Mouse (Mus musculus): ENCODE results near the gene Sephs2. TPM values are rescaled to one million over a fixed set of nuclear protein-coding genes. Genes with fewer than 3 reads are reported as not detected.

Gene Sephs2
- total and polyA plus RNA-seq, 3 experiments, result 14.8 to 32.9 (median 27.2) TPM

GRCm38 (mm10) chr7:127234777-127235176, 39.1 kb downstream of the Sephs2 start:
- H3K36me3 ChIP-seq (ENCODE audit: control insufficient read depth, insufficient read depth, low read length), result peaks cover 4% of the 10 kb centered on the region

GRCm38 (mm10) chr7:127233765-127234164, 40.1 kb downstream of the Sephs2 start:
- intact Hi-C loops (cut with DNase I), result loop anchor here (5.0 kb wide), 1 partner anchor 116 kb away; no protein-coding TSS in a partner anchor
- DNase-seq, result no peak
- 6% methylated on average over 9 of the region's 9 CpGs for WGBS
- no peak for TF ChIP-seq CTCF (IDR thresholded peaks at IDR 0.05)
- TF ChIP-seq POLR2A (IDR thresholded peaks at IDR 0.05; ENCODE audit: insufficient read depth, low read depth, low read length), result no peak
- no peak for TF ChIP-seq EP300 (IDR thresholded peaks at IDR 0.05; ENCODE audit: insufficient read depth, low read depth, low read length)
- peaks cover 5% of the 10 kb centered on the region for H3K4me1 ChIP-seq (ENCODE audit: control insufficient read depth, insufficient read depth, low read length)
- H3K9ac ChIP-seq (ENCODE audit: low read depth, low read length), result peak overlapping the region; percentile 98; the same call in 1 of the 2 replicates
- peaks cover 4% of the 10 kb centered on the region for H3K36me3 ChIP-seq (ENCODE audit: control insufficient read depth, insufficient read depth, low read length)
- H3K4me3 ChIP-seq, result peak overlapping the region; percentile 77
- peaks cover 3% of the 10 kb centered on the region for H3K79me2 ChIP-seq (replicated peaks; ENCODE audit: control insufficient read depth, insufficient read depth, low read length)
- H3K27ac ChIP-seq, result peak overlapping the region; percentile 90
- H3K27me3 ChIP-seq (ENCODE audit: control insufficient read depth, insufficient read depth, low read length), result no peaks in the 10 kb centered on the region

More at GRCm38 (mm10) chr7:127234777-127235176, 39.1 kb downstream of the Sephs2 start:
- no peaks in the 10 kb centered on the region for H3K27me3 ChIP-seq (ENCODE audit: control insufficient read depth, insufficient read depth, low read length)
- H3K9ac ChIP-seq (ENCODE audit: low read depth, low read length), result no peak overlapping the region
- H3K79me2 ChIP-seq (replicated peaks; ENCODE audit: control insufficient read depth, insufficient read depth, low read length), result peaks cover 3% of the 10 kb centered on the region
- H3K4me1 ChIP-seq (ENCODE audit: control insufficient read depth, insufficient read depth, low read length), result peaks cover 5% of the 10 kb centered on the region
- H3K4me3 ChIP-seq, result no peak overlapping the region
- WGBS, result 100% methylated on average over 2 of the region's 2 CpGs
- TF ChIP-seq POLR2A (IDR thresholded peaks at IDR 0.05; ENCODE audit: insufficient read depth, low read depth, low read length) (no peak), EP300 (IDR thresholded peaks at IDR 0.05; ENCODE audit: insufficient read depth, low read depth, low read length) (no peak), CTCF (IDR thresholded peaks at IDR 0.05) (no peak)
- no peak for DNase-seq
- H3K27ac ChIP-seq, result no peak overlapping the region
- intact Hi-C loops (cut with DNase I), result loop anchor here (5.0 kb wide), 1 partner anchor 117 kb away; no protein-coding TSS in a partner anchor

- no peak for TF ChIP-seq EP300 (IDR thresholded peaks at IDR 0.05; ENCODE audit: insufficient read depth, low read depth, low read length)
- TF ChIP-seq CTCF (IDR thresholded peaks at IDR 0.05), result no peak
- no peak for TF ChIP-seq POLR2A (IDR thresholded peaks at IDR 0.05; ENCODE audit: insufficient read depth, low read depth, low read length)
- WGBS, result under 1% methylated on average over 27 of the region's 27 CpGs
These were observed 40.5 kb downstream of the Sephs2 start for GRCm38 (mm10) chr7:127233368-127233749.

GRCm38 (mm10) chr7:127232622-127233367, 41.1 kb downstream of the Sephs2 start, which contains the start of the genes Zfp553 and Sept1:
Gene Zfp553 (plus strand): TSS chr7:127233061.
Gene Sept1 (minus strand): TSS chr7:127233130.
- intact Hi-C loops (cut with DNase I), result loop anchor here (1.0 to 5.0 kb wide), 2 partner anchors 23 to 115 kb away; no protein-coding TSS in a partner anchor
- Histone ChIP-seq H3K27ac (peak within 1 kb of the TSS; percentile 90), H3K27me3 (ENCODE audit: control insufficient read depth, insufficient read depth, low read length) (no peaks in the 10 kb centered on the region), H3K4me3 (peak within 1 kb of the TSS; percentile 77), H3K36me3 (ENCODE audit: control insufficient read depth, insufficient read depth, low read length) (peaks cover 4% of the 10 kb centered on the region), H3K4me1 (ENCODE audit: control insufficient read depth, insufficient read depth, low read length) (peaks cover 5% of the 10 kb centered on the region), H3K9ac (ENCODE audit: low read depth, low read length) (peak within 1 kb of the TSS; percentile 98), H3K79me2 (replicated peaks; ENCODE audit: control insufficient read depth, insufficient read depth, low read length) (peaks cover 3% of the 10 kb centered on the region)
- TF ChIP-seq POLR2A (IDR thresholded peaks at IDR 0.05; ENCODE audit: insufficient read depth, low read depth, low read length) (peak; percentile 13; the same call in 1 of the 2 replicates), EP300 (IDR thresholded peaks at IDR 0.05; ENCODE audit: insufficient read depth, low read depth, low read length) (no peak), CTCF (IDR thresholded peaks at IDR 0.05) (peak; percentile 20)
- peak; percentile 90 to 92 for DNase-seq
- under 1% methylated on average over 64 of the region's 64 CpGs for WGBS

More at GRCm38 (mm10) chr7:127233368-127233749, 40.5 kb downstream of the Sephs2 start:
- Histone ChIP-seq H3K27ac (peak overlapping the region; percentile 90), H3K27me3 (ENCODE audit: control insufficient read depth, insufficient read depth, low read length) (no peaks in the 10 kb centered on the region), H3K4me1 (ENCODE audit: control insufficient read depth, insufficient read depth, low read length) (peaks cover 5% of the 10 kb centered on the region), H3K79me2 (replicated peaks; ENCODE audit: control insufficient read depth, insufficient read depth, low read length) (peaks cover 3% of the 10 kb centered on the region), H3K4me3 (peak overlapping the region; percentile 77), H3K9ac (ENCODE audit: low read depth, low read length) (peak overlapping the region; percentile 98), H3K36me3 (ENCODE audit: control insufficient read depth, insufficient read depth, low read length) (peaks cover 4% of the 10 kb centered on the region)
- intact Hi-C loops (cut with DNase I), result loop anchor here (5.0 kb wide), 1 partner anchor 116 kb away; no protein-coding TSS in a partner anchor
- DNase-seq, result no peak

- H3K36me3 ChIP-seq (ENCODE audit: control insufficient read depth, insufficient read depth, low read length), result peaks cover 4% of the 10 kb centered on the region
- peak overlapping the region; percentile 77 for H3K4me3 ChIP-seq
- peaks cover 3% of the 10 kb centered on the region for H3K79me2 ChIP-seq (replicated peaks; ENCODE audit: control insufficient read depth, insufficient read depth, low read length)
- no peak for DNase-seq
- intact Hi-C loops (cut with DNase I), result loop anchor here (1.0 to 5.0 kb wide), 2 partner anchors 23 to 115 kb away; no protein-coding TSS in a partner anchor
- peaks cover 5% of the 10 kb centered on the region for H3K4me1 ChIP-seq (ENCODE audit: control insufficient read depth, insufficient read depth, low read length)
- peak overlapping the region; percentile 98 for H3K9ac ChIP-seq (ENCODE audit: low read depth, low read length)
- peak overlapping the region; percentile 90 for H3K27ac ChIP-seq
- no peak for TF ChIP-seq POLR2A (IDR thresholded peaks at IDR 0.05; ENCODE audit: insufficient read depth, low read depth, low read length)
- TF ChIP-seq EP300 (IDR thresholded peaks at IDR 0.05; ENCODE audit: insufficient read depth, low read depth, low read length), result no peak
- TF ChIP-seq CTCF (IDR thresholded peaks at IDR 0.05), result no peak
- 6% methylated on average over 20 of the region's 20 CpGs for WGBS
- H3K27me3 ChIP-seq (ENCODE audit: control insufficient read depth, insufficient read depth, low read length), result no peaks in the 10 kb centered on the region
These were observed 41.8 kb downstream of the Sephs2 start for GRCm38 (mm10) chr7:127231826-127232621.

Measured in heart, adult 2 months (tissue).